Mouse (Mus musculus): ENCODE results near the gene Fam189a1. TPM values are rescaled to one million over a fixed set of nuclear protein-coding genes. Genes with fewer than 3 reads are reported as not detected.
A peak's percentile ranks its signal among the peaks of the same experiment; 100 is the strongest.

Gene Fam189a1
- polyA plus RNA-seq, 1 experiment, result 0.07 TPM

DNA sequence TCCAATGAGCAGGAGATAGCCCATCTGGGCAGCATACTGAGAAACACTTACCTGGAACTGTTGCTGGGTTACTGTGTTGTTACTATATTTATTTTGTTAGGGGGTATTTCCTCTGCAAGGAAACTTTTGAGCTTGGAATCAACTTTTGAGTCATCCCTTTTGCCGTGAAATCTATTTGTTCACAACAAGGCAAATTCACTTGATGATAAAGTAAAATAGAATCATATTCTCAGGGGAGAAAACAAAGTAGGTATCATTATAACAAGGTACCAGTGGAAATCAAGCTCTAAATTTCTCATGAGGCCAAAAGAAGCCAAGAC is 315.8 kb downstream of the Fam189a1 start:
- H3K79me2 ChIP-seq (ENCODE audit: control insufficient read depth, insufficient read depth), result no peaks in the 10 kb centered on the region
- no peaks in the 10 kb centered on the region for H3K27me3 ChIP-seq (ENCODE audit: control insufficient read depth, insufficient read depth, insufficient read length)
- H3ac ChIP-seq (ENCODE audit: control insufficient read depth, insufficient read length, low read depth), result no peak overlapping the region
- H3K4me3 ChIP-seq (ENCODE audit: insufficient read depth, poor library complexity, severe bottlenecking), result no peak overlapping the region
- H3K36me3 ChIP-seq (ENCODE audit: control insufficient read depth, insufficient read depth), result no peaks in the 10 kb centered on the region
- no peak for TF ChIP-seq FOSL1 (IDR thresholded peaks at IDR 0.05; ENCODE audit: insufficient read depth, low read length, poor library complexity, severe bottlenecking)
- no peak for TF ChIP-seq CEBPB (IDR thresholded peaks at IDR 0.05; ENCODE audit: low read depth)
- no peak for TF ChIP-seq MYOG (IDR thresholded peaks at IDR 0.05; ENCODE audit: control insufficient read depth, extremely low read depth, insufficient read length)
- TF ChIP-seq MYOD1 (IDR thresholded peaks at IDR 0.05; ENCODE audit: control insufficient read depth, insufficient read length, low read depth), result no peak
- TF ChIP-seq USF1 (IDR thresholded peaks at IDR 0.05; ENCODE audit: low read depth), result no peak
- TF ChIP-seq CTCF (IDR thresholded peaks at IDR 0.05; ENCODE audit: control insufficient read depth, insufficient read depth, insufficient read length), result no peak
- TF ChIP-seq MAX (IDR thresholded peaks at IDR 0.05), result no peak
- H3K79me3 ChIP-seq (ENCODE audit: low read depth), result no peaks in the 10 kb centered on the region

DNA sequence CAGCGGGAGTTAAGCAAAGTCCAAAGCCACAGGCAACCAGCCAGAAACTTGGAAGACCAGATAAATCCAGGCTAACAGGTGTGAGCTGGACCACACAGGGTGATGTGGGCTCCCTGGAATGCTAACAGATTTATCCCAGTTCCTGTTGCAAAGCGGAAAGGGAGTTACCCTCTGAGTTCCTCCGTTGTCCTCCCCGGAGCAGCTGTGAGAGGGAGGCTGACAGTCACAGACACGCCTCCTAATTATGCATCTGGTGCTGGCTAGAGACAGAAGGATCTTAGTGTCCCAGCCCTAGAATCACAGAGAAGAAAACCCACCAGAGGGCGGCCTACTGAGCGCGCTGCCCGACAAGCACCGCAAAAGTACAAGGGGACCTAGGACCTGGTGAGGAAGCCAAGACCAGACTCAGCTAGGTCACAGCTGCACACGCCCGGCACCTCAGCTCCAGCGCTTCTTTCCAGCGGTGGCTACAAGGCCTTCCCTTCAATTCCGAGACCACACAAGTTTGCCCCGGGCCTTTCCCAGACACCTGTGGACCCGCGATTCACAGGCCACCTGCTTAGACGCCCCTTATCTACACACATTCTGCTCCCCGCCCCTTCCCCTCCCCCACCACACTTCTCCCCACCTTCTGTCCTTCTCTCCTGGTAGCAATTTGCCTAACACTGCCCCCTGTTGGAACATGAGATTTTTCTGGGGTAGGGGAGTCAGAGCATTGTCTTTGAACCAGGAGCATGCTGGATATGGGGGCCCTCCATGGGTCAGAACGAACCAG is 316.4 kb downstream of the Fam189a1 start:
- H3K79me3 ChIP-seq (ENCODE audit: low read depth), result no peaks in the 10 kb centered on the region
- no peaks in the 10 kb centered on the region for H3K27me3 ChIP-seq (ENCODE audit: control insufficient read depth, insufficient read depth, insufficient read length)
- no peaks in the 10 kb centered on the region for H3K79me2 ChIP-seq (ENCODE audit: control insufficient read depth, insufficient read depth)
- H3K4me3 ChIP-seq (ENCODE audit: insufficient read depth, poor library complexity, severe bottlenecking), result no peak overlapping the region
- H3K36me3 ChIP-seq (ENCODE audit: control insufficient read depth, insufficient read depth), result no peaks in the 10 kb centered on the region
- H3ac ChIP-seq (ENCODE audit: control insufficient read depth, insufficient read length, low read depth), result peak overlapping the region; percentile 18
- peak; percentile 91 for TF ChIP-seq MYOD1 (IDR thresholded peaks at IDR 0.05; ENCODE audit: control insufficient read depth, insufficient read length, low read depth)
- TF ChIP-seq MYOG (IDR thresholded peaks at IDR 0.05; ENCODE audit: control insufficient read depth, extremely low read depth, insufficient read length), result no peak
- TF ChIP-seq CTCF (IDR thresholded peaks at IDR 0.05; ENCODE audit: control insufficient read depth, insufficient read depth, insufficient read length), result peak; percentile 4
- TF ChIP-seq FOSL1 (IDR thresholded peaks at IDR 0.05; ENCODE audit: insufficient read depth, low read length, poor library complexity, severe bottlenecking), result no peak
- no peak for TF ChIP-seq MAX (IDR thresholded peaks at IDR 0.05)

DNA sequence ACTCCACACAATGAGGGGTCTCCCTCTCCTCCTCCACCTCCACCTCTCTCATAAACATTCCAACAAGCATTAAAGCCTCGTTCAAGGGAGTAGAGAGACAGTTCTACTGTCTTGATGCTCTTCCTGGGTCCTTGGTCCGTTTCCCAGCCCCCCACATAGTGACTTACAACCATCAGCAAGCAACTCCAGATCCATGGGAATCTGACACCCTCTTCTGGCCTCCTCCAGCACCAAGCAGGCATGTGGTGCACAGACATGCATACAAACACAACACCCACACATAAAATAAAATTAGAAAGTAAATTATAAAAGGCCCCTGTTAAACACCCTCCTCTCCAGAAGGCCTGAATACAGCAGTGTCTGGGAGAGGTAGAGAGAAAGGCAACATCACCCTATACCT is 317.1 kb downstream of the Fam189a1 start:
- Histone ChIP-seq H3K27me3 (ENCODE audit: control insufficient read depth, insufficient read depth, insufficient read length) (no peaks in the 10 kb centered on the region), H3K79me3 (ENCODE audit: low read depth) (no peaks in the 10 kb centered on the region), H3K36me3 (ENCODE audit: control insufficient read depth, insufficient read depth) (no peaks in the 10 kb centered on the region), H3ac (ENCODE audit: control insufficient read depth, insufficient read length, low read depth) (no peak overlapping the region), H3K4me3 (ENCODE audit: insufficient read depth, poor library complexity, severe bottlenecking) (no peak overlapping the region), H3K79me2 (ENCODE audit: control insufficient read depth, insufficient read depth) (no peaks in the 10 kb centered on the region)
- TF ChIP-seq MYOG (IDR thresholded peaks at IDR 0.05; ENCODE audit: control insufficient read depth, extremely low read depth, insufficient read length) (no peak), CEBPB (IDR thresholded peaks at IDR 0.05; ENCODE audit: low read depth) (no peak), MYOD1 (IDR thresholded peaks at IDR 0.05; ENCODE audit: control insufficient read depth, insufficient read length, low read depth) (no peak), MAX (IDR thresholded peaks at IDR 0.05) (no peak), FOSL1 (IDR thresholded peaks at IDR 0.05; ENCODE audit: insufficient read depth, low read length, poor library complexity, severe bottlenecking) (no peak), CTCF (IDR thresholded peaks at IDR 0.05; ENCODE audit: control insufficient read depth, insufficient read depth, insufficient read length) (no peak), USF1 (IDR thresholded peaks at IDR 0.05; ENCODE audit: low read depth) (no peak)

DNA sequence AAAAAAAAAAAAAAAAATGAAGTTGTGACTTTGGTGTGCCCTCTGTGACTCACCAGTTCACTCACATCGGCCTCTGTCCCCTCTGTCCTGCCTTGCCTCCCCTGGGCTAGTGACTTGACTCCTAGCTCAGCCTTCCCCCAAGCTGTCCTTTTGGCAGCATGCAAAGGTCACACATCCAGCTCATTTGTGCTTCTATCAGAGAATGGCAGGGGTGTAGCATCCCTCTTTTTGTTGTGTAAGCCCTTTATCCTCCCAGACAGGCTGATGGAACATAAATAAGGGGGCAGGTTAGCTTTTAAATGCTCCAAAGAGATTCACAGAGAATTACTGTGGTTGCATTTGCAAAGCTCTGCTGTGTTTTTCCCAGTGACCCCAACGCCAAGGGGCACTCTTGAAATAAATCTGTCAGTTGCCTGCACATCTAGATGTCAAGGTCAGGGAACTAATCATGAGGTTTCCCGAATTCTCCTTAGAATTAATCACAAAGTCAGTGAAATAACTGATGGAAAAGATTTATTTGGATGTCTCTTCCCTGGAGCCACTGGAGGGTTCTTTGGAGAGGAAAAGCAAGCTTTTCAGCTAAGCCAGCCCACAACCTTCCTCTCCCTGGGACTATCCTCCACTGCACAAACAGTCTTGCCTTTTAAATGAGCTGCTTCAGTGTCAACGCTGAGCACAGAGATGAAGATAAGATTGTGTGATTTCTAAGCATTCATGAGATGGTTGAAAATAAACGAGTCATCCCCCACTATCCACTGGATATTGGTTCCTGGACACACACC is 326.0 kb downstream of the Fam189a1 start:
- Histone ChIP-seq H3K36me3 (ENCODE audit: control insufficient read depth, insufficient read depth) (no peaks in the 10 kb centered on the region), H3K79me3 (ENCODE audit: low read depth) (no peaks in the 10 kb centered on the region), H3K79me2 (ENCODE audit: control insufficient read depth, insufficient read depth) (no peaks in the 10 kb centered on the region), H3ac (ENCODE audit: control insufficient read depth, insufficient read length, low read depth) (no peak overlapping the region), H3K4me3 (ENCODE audit: insufficient read depth, poor library complexity, severe bottlenecking) (no peak overlapping the region), H3K27me3 (ENCODE audit: control insufficient read depth, insufficient read depth, insufficient read length) (no peaks in the 10 kb centered on the region)
- no peak for TF ChIP-seq USF1 (IDR thresholded peaks at IDR 0.05; ENCODE audit: low read depth)
- no peak for TF ChIP-seq FOSL1 (IDR thresholded peaks at IDR 0.05; ENCODE audit: insufficient read depth, low read length, poor library complexity, severe bottlenecking)
- TF ChIP-seq MYOD1 (IDR thresholded peaks at IDR 0.05; ENCODE audit: control insufficient read depth, insufficient read length, low read depth), result no peak
- TF ChIP-seq MAX (IDR thresholded peaks at IDR 0.05), result no peak
- TF ChIP-seq MYOG (IDR thresholded peaks at IDR 0.05; ENCODE audit: control insufficient read depth, extremely low read depth, insufficient read length), result no peak
- TF ChIP-seq CEBPB (IDR thresholded peaks at IDR 0.05; ENCODE audit: low read depth), result no peak
- TF ChIP-seq CTCF (IDR thresholded peaks at IDR 0.05; ENCODE audit: control insufficient read depth, insufficient read depth, insufficient read length), result no peak

DNA sequence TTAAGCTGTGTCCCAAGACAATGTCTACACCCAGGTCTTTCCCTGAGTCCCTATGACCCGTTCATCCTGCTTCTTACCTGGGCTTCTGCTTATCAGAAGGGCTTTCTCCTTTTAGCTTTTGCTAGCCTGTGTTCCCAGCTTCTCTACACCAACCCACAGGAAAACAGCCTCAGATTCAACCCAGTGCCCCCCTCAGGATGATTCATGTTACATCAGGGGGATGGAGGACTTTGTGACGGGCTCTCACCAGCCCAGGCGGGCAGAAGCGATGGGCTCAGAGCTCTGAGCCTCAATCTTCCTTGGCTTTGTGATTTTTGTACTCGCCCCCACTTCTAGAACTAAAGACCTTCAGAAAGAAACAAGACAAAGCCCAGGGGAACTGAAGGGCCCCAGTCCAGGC is 335.3 kb downstream of the Fam189a1 start:
- Histone ChIP-seq H3K79me2 (ENCODE audit: control insufficient read depth, insufficient read depth) (no peaks in the 10 kb centered on the region), H3K79me3 (ENCODE audit: low read depth) (no peaks in the 10 kb centered on the region), H3K27me3 (ENCODE audit: control insufficient read depth, insufficient read depth, insufficient read length) (no peaks in the 10 kb centered on the region), H3K36me3 (ENCODE audit: control insufficient read depth, insufficient read depth) (no peaks in the 10 kb centered on the region), H3ac (ENCODE audit: control insufficient read depth, insufficient read length, low read depth) (no peak overlapping the region), H3K4me3 (ENCODE audit: insufficient read depth, poor library complexity, severe bottlenecking) (no peak overlapping the region)
- TF ChIP-seq MAX (IDR thresholded peaks at IDR 0.05) (no peak), MYOD1 (IDR thresholded peaks at IDR 0.05; ENCODE audit: control insufficient read depth, insufficient read length, low read depth) (no peak), CTCF (IDR thresholded peaks at IDR 0.05; ENCODE audit: control insufficient read depth, insufficient read depth, insufficient read length) (no peak), FOSL1 (IDR thresholded peaks at IDR 0.05; ENCODE audit: insufficient read depth, low read length, poor library complexity, severe bottlenecking) (no peak)
